In genomic region chr11:59641227-59641626, GRCm38 (mm10) we compare ENCODE assay signal across 27 mouse cellular contexts. TPM values are rescaled to one million over a fixed set of nuclear protein-coding genes. Genes with fewer than 3 reads are reported as not detected.
A peak's percentile ranks its signal among the peaks of the same experiment; 100 is the strongest.
DNase-seq lines count a peak whose midpoint lies in the region; ATAC-seq and TF ChIP-seq lines count a peak whose summit lies in the region.
"Had no signal": no experiment of that assay in that cellular context is flagged by ENCODE, and none has a peak within 500 bp of the region (broad histone marks: within the 10 kb centered on the region; RNA-seq: fewer than 3 reads in every experiment).

No protein-coding gene starts in this region.

- DNase-seq in heart, adult 18-20 months = peak; percentile 36 to 42
- no peak for DNase-seq in heart, adult 9 months (ENCODE audit: low spot score in 2 of 2)
- DNase-seq in kidney, postnatal 10 days = peak; percentile 39
- no peak for DNase-seq in kidney, adult 9 months
- peak; percentile 64 for DNase-seq in lung, postnatal 36 days
- no peak for DNase-seq in lung, postnatal 14 days
- DNase-seq in stomach, postnatal 0 days (ENCODE audit: low spot score) = no peak
- DNase-seq in adipocyte (ENCODE audit: low spot score) = no peak
- DNase-seq: cerebellum, postnatal 10 days; heart, postnatal 4 days; kidney, postnatal 14 days; liver, postnatal 0 days; right cerebral cortex, adult 18-20 months; thymus, adult 18-20 months had no signal

- peak; percentile 50 for TF ChIP-seq CTCF in stomach, postnatal 0 days (IDR thresholded peaks at IDR 0.05; ENCODE audit: low read depth)

- WGBS in stomach, postnatal 0 days = 61% methylated on average over 5 of the region's 5 CpGs

- H3K27me3 ChIP-seq in stomach, postnatal 0 days (ENCODE audit: control insufficient read depth, insufficient read depth, low read length) = no peaks in the 10 kb centered on the region
- H3K27me3 ChIP-seq: forebrain, embryonic 15.5 days had no signal

- no peaks in the 10 kb centered on the region for H3K9me3 ChIP-seq in stomach, postnatal 0 days (ENCODE audit: control insufficient read depth, low read length)
- H3K9me3 ChIP-seq: embryonic facial prominence, embryonic 10.5 days; forebrain, embryonic 15.5 days had no signal

- no peaks in the 10 kb centered on the region for H3K4me1 ChIP-seq in stomach, postnatal 0 days (replicated peaks; ENCODE audit: control insufficient read depth, insufficient read depth)
- H3K4me1 ChIP-seq: embryonic facial prominence, embryonic 10.5 days; forebrain, embryonic 15.5 days had no signal

- no peak overlapping the region for H3K9ac ChIP-seq in stomach, postnatal 0 days (ENCODE audit: low read length)
- H3K9ac ChIP-seq: forebrain, embryonic 15.5 days; liver, postnatal 0 days had no signal

- no peak for TF ChIP-seq EP300 in stomach, postnatal 0 days (optimal IDR thresholded peaks at IDR 0.05)

- no peaks in the 10 kb centered on the region for H3K36me3 ChIP-seq in stomach, postnatal 0 days (ENCODE audit: control insufficient read depth, insufficient read depth, low read length)
- H3K36me3 ChIP-seq: embryonic facial prominence, embryonic 10.5 days; forebrain, embryonic 15.5 days had no signal

- no peak overlapping the region; the same call in 1 of the 2 replicates for H3K27ac ChIP-seq in stomach, postnatal 0 days (replicated peaks)
- H3K27ac ChIP-seq: embryonic facial prominence, embryonic 10.5 days; forebrain, embryonic 15.5 days had no signal

- no peak overlapping the region for H3K4me2 ChIP-seq in stomach, postnatal 0 days (replicated peaks; ENCODE audit: low read depth)
- H3K4me2 ChIP-seq: forebrain, embryonic 15.5 days had no signal

- no peak for ATAC-seq in stomach, postnatal 0 days (ENCODE audit: low FRiP score, low TSS enrichment)
- ATAC-seq: forebrain, embryonic 15.5 days; hindbrain, embryonic 16.5 days; liver, postnatal 0 days had no signal

- no peak overlapping the region for H3K4me3 ChIP-seq in stomach, postnatal 0 days (ENCODE audit: low read depth, low read length)
- H3K4me3 ChIP-seq: embryonic facial prominence, embryonic 10.5 days; erythroblast, embryonic 14.5 days; forebrain, embryonic 15.5 days had no signal

RNA-seq across cellular contexts. Expression of gene Mprip, which starts 19.9 kb away (rescaled TPM):
- 100 to 1,000 TPM; 123 to 131 TPM for total RNA-seq in heart, adult 18-20 months (2021)
- 51.1 and 56.8 TPM in 2 replicates for polyA plus RNA-seq in stomach, postnatal 0 days (2015; fragmentation: Nextera tagmentation; extraction: Ambion mirVana)

RNA-seq across cellular contexts. Expression of gene Olfr223, which starts 48.1 kb away (rescaled TPM):
- total RNA-seq in heart, adult 18-20 months (2021) = not detected
- not detected in 2 replicates for polyA plus RNA-seq in stomach, postnatal 0 days (2015; fragmentation: Nextera tagmentation; extraction: Ambion mirVana)
- total RNA-seq: adrenal gland, adult 18-20 months; ES-E14; granulocyte monocyte progenitor cell, adult 5-6 weeks; heart, postnatal 4 days; layer of hippocampus, postnatal 10 days; left cerebral cortex, postnatal 10 days; megakaryocyte-erythroid progenitor cell, adult 5-6 weeks had no signal
- polyA plus RNA-seq: embryonic facial prominence, embryonic 10.5 days; erythroblast, embryonic 14.5 days; forebrain, embryonic 15.5 days; hindbrain, embryonic 16.5 days; limb, embryonic 14.5 days; liver, postnatal 0 days; neural tube, embryonic 11.5 days; small intestine, adult 2 months had no signal

Comparison
In these comparisons a context has a peak if more than half of its experiments do, and no peak if none do; other contexts are left out.
1. DNase-seq: peak in heart, adult 18-20 months (2 of 2), kidney, postnatal 10 days (single experiment) and lung, postnatal 36 days (single experiment); none in heart, adult 9 months (0 of 2), kidney, adult 9 months (single experiment), lung, postnatal 14 days (single experiment), stomach, postnatal 0 days (single experiment) and adipocyte (single experiment).